Mouse (Mus musculus) lung, postnatal 4 days (tissue): Measurements from ENCODE around the gene Tanc1.

Experiments
- DNase-seq, 2 experiments: peaks; one replicate each; pipeline ENCODE4 v3.0.0; 2021

Gene Tanc1

DNA sequence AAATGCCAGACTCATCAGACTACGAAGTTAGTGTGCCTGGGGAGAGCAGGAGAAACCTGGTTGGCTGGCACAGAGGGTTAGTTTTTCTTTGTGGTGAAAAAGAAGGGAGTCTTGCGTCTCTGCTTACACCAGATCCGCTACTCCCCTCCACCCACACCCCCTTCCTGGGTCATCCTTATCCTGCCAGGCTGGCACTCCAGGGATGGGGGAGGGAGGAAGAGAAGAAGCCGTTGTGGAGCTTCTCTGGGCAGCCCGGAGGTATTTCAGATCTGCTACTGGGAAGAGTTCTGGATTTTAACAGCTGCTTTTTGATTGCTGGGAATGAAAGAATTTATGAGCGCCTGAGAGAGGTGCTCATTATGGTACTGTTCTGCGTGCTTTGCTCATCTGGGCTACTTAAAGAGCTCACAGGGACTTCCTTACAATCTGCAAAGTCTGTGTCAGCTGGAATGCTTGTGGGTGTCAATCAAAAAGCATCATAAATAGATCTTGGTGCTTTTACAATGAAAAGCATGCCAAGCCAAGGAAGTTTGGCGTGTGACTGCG, 1.7 kb downstream of the Tanc1 start:
- peak; percentile 41 for DNase-seq

DNA sequence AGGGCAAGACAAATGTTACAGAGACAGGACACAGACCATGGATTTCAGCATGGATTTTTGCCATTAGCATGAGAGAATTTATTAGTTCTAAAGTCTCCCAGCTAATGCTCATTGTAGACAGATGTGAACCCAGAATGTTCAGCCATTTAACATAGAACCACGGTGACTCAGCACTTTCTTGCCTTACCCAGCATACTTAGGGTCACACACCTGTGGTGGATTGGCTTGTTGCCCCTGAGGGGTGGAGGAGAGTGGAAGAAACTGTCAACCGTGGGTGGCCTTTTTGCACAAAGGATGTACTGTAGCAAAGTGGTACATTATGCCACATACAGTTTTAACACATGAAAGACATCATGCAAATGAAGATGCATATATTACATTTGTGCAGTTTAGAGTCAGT, 5.0 kb downstream of the Tanc1 start:
- no peak for DNase-seq

DNA sequence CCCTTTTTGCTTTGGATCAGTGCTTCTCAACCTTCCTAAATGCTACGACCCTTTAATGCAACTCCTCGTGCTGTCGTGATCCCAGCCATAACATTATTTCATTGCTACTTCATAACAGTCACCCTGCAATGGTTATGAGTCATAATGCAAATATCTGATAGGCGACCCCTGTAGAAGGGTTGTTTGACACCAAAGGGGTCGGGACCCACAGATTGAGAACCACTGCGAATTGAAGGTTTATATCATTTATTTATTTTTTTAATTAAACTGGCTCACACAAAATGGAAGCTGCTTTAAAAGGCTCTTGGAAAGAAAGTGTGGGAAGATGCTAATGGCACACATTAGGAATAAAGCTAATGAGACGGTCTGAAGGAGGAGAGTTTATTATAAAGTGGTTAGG, 7.2 kb downstream of the Tanc1 start:
- DNase-seq: no peak

DNA sequence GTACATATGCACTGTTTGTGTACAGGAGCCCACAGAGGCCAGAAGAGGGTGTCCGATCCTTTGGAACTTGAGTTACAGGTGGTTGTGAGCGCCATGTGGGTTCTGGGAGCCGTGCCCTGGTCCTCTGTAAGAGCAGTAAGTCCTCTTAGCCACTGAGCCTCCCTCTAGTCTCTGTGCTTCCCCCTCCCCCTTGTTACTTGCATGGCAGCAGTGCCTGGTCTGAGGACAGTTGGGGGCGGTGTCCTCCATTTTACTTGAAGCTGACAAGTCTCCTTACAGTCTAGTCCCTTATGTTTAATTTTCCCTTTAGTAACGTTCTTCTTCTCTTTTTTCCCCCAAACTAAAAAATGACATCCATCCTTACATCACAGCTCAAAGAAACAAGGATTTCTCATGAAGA, 8.8 kb downstream of the Tanc1 start:
- no peak for DNase-seq

DNA sequence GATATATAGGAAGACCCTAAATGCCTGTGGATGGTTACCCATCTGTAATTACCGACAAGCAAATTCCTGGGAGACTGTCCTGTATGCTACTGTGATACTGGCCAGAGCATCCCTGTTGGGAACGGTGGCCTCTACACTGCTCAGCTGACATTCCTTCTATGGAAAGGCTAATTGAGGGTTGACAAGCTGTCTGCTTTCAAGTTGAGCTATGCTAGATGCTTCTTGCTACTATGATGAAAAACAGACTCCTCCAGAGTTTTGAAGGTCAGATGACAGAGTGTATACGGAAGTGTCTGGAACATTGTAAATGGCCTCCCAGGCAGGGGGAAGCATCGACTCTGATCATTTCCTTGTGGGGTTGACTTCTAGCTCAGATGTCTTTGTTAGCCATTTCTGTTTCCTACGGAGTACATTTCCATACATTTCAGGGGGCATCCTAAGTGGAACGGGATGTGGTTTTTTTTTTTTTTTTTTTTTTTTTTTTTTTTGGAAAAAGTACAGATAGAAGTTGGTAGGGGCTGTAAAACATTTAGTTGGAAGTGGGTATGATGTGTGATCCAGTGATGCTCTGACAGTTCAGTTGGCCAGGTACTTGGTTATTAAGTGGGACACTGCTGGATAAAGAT, 10.8 kb downstream of the Tanc1 start:
- no peak for DNase-seq

GRCm38 (mm10) chr2:59623858-59624257, 12.0 kb downstream of the Tanc1 start:
- no peak for DNase-seq

- no peak for DNase-seq
Measured at GRCm38 (mm10) chr2:59625416-59625815, 13.6 kb downstream of the Tanc1 start.

- DNase-seq: no peak
Measured at GRCm38 (mm10) chr2:59625927-59626326, 14.1 kb downstream of the Tanc1 start.

- no peak for DNase-seq
Measured at GRCm38 (mm10) chr2:59626422-59626821, 14.6 kb downstream of the Tanc1 start.

GRCm38 (mm10) chr2:59627502-59627901, 15.7 kb downstream of the Tanc1 start:
- no peak for DNase-seq

DNA sequence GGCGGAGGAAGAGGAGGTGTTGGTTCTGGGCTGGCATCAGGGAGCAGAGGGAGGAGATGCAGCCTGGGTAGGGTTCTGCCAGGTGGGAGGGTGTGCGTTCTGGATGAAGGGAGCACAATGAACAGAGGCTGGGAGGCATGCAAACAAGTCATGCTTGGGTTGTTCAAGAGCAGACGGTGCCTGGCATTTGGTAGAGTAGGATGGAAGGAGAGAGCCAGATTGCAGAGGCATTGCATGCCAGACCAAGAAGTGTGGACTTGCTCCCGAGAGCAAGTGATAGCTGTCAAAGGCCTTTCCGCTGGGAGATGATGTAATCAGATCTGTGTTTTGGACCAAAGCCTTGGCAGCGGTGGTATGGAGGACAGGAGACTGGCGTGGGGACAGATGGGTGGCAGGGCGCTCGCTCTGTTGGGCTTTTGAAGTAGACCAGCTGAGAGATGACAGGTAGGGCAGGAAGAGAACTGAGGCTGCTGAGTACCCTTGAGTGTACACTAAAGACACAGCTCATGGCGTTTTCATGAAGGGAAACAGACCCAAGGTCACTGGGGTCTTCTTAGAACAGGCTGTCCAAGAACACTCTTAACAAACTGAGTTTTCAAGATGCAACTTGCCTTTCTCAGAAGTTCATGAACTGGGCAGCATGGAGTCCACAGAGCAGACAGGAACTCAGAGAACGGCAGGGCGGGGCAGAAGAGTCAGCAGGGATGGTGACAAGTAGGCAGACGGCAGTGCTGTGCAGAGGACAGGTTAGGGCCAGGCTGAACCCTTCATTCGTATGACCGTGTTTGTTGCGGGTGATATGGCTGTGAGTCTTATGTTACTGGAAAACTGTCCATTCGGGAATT, 16.4 kb downstream of the Tanc1 start:
- DNase-seq: peak; percentile 46 to 70

DNA sequence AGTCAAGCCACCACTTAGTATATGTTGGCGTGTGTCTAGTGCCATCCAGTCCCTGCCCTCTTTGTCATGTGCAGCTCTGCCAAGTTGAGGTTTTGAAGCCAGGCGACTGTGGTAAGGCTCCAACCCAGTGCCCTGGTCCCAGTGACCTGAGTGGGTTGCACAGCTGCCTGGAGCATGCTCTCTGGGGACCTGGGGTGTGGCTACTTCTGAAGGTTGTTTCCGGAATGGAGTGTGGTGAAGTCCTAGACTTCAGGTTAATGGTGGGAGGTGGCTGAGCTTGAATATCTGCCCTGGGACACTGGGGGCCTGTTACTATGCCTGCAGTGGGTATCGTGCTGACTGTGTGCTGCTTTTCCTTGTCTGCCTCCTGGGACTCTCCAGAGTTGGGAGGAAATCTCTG, 18.0 kb downstream of the Tanc1 start:
- no peak for DNase-seq

DNA sequence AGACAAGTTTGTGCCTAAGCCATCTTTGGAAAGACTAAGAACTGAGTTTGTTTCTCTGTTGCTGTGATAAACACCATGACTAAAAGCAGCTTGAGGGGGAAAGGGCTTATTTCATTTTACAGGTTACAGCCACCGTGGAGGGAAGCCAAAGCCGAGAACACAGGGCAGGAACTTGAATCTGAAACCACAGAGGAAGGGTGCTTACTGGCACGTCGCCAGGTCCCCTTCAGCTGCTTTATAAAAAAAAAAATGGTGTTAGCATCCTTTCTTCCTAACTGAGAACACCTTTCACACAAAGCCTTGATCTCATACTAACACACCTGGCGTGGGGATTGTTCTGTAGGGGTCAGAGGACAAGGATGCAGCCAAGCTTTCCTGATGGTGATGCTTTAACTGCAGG, 19.6 kb downstream of the Tanc1 start:
- DNase-seq: no peak

DNA sequence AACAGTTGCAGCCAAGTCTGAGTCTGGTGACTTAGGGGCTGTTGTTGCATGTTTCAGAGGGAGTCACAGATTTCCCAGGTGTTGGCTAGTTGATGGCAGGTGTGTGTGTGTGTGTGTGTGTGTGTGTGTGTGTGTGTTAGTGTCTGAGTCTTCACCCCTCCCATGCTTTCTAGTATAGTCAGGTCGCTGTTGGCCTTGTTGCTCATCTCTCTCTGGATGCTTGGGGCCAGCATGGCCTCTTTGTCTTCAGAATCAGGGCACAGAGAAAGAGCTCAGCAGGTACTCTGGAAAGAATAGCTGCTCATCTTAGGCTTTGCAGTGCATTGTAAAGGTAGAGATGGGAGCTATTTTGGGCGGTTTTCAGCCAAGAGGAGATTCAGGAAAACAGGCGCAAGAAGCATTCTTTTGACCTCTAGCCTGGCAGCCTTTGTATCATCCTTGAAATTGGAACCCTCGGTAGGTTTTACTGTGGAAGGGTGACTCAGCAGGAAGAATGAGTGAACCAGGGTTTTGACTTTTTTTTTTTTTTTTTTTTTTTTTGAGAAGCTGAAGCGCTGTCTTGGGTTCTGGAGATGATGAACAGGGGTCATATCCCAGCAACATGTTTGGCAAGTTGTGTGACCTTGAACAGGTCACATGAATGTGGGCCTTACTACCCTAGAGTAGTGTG, 22.1 kb downstream of the Tanc1 start:
- no peak for DNase-seq

- DNase-seq: no peak
Measured at GRCm38 (mm10) chr2:59637040-59637785, 25.4 kb downstream of the Tanc1 start.

- no peak for DNase-seq
Measured at GRCm38 (mm10) chr2:59642722-59643121, 30.9 kb downstream of the Tanc1 start.

- no peak for DNase-seq
Measured at GRCm38 (mm10) chr2:59644816-59645215, 33.0 kb downstream of the Tanc1 start.

- DNase-seq: no peak
Measured at GRCm38 (mm10) chr2:59645515-59645914, 33.7 kb downstream of the Tanc1 start.

DNA sequence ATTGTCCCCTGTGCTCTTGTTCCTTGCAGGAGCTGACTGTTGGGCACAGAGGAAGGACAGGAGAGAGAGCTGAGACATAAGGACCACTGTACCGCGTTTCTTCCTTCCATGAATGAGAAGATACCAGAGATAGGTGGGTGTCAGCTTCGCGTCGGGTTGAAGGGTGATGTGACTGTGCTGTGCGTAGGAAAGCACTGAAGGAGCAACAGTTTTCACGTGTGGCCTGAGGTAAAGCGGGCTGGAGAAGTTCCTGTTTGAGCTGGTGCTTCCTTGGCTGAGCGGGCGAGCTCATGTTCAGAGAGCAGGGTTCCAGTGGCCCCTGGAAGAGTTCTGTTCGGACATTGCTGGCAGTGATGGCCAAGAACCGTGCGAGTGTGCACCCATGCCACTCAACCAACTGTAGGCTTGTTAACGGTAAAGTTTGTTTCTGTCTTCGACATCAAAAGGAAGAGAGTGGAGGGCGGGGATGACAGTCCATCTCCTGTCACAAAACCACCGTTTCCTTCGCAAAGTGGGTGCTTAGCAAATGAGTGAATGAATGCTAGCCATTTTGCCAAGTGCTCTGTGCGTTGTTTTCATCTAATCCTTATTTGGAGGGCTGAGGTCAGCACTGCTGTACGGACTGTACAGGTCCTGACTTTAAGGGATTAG, 35.0 kb downstream of the Tanc1 start:
- no peak for DNase-seq

DNA sequence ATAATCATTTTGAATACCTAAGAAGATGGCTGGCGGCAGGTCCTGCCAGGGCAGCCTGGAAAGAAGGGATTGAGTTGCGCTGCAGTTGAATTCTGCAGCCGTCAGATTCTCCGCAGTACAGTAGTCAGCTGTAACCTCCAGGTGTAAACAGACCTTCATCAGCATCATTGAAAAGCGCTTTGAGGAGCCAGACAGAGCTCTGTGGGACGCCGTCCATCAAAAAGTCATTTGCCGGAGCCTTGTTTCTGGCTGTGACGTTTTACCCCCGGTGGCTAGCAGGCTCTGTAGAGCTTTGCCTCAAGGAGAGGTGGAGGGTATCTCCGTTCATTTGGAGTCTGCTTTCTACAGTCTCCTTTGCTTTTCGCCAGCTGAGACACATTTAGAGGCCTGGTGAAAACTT, 36.6 kb downstream of the Tanc1 start:
- DNase-seq: no peak

GRCm38 (mm10) chr2:59651801-59652200, 40.0 kb downstream of the Tanc1 start:
- no peak for DNase-seq

GRCm38 (mm10) chr2:59652702-59653101, 40.9 kb downstream of the Tanc1 start:
- no peak for DNase-seq
